Mouse (Mus musculus) ES-E14 (cell line): ENCODE measurements around the gene Phlda2.

Source experiments
- HCFC1 ChIP-seq: IDR thresholded peaks from 2 replicates; pipeline ENCODE4 v1.6.1; 2012; ENCODE audit warnings: low read length, inconsistent platforms, borderline replicate concordance; ENCODE audit not compliant: insufficient read depth
- ZC3H11A ChIP-seq: IDR thresholded peaks from 2 replicates; pipeline ENCODE4 v1.6.1; 2012; ENCODE audit warnings: low read depth, mild to moderate bottlenecking, inconsistent platforms, low read length, borderline replicate concordance
- ZNF384 ChIP-seq: IDR thresholded peaks from 2 replicates; pipeline ENCODE4 v1.6.1; 2012; ENCODE audit warnings: low read depth, low read length, inconsistent platforms

- no peak for TF ChIP-seq HCFC1
- TF ChIP-seq ZNF384, result no peak
- no peak for TF ChIP-seq ZC3H11A
These were observed 9.3 kb downstream of the Phlda2 start for GRCm38 (mm10) chr7:143493616-143494126.
